Mouse (Mus musculus): Measurements from ENCODE around the gene Armc9. TPM values are rescaled to one million over a fixed set of nuclear protein-coding genes. Genes with fewer than 3 reads are reported as not detected.

Gene Armc9
- polyA plus RNA-seq, 3 experiments from 2014 or later: 4.1 to 12.9 (median 9.0) TPM

DNA sequence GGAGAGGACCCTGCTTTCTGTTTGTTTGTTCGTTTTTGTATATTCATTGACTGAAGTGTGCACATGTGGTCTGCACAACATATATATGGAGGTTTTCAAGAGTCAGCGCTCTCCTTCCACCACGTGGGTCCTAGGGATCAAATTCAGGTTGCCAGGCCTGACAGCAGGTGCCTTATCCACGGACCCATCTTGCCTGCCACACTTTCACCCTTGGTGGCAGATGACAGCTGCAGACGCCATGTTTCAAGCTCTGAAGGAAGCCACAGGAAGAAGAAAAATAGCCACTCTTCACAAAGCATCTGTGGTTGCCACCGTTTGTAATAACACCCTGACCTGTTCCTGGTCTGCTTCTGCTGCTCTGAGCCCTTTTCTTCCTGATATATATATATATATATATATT, 130.7 kb downstream of the Armc9 start:
- no peak for ATAC-seq

DNA sequence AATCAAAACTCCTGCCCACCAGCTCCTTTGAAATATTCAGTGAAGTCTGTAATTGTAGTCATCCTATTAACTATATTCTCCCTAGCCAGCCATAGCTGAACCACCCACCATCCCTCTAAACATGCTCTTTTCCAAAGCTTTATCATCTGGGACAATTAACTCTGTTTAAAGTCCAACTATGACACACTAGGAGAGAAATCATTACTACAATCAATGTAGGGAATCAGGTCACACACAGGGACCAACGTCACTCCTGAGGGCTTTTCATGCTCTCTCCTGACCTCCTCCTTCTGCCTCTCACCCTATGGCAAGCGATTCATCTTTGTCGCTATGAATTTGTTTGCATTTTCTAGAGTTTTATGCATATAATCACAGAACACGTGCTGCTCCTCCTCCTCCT, 132.9 kb downstream of the Armc9 start:
- no peak for ATAC-seq

DNA sequence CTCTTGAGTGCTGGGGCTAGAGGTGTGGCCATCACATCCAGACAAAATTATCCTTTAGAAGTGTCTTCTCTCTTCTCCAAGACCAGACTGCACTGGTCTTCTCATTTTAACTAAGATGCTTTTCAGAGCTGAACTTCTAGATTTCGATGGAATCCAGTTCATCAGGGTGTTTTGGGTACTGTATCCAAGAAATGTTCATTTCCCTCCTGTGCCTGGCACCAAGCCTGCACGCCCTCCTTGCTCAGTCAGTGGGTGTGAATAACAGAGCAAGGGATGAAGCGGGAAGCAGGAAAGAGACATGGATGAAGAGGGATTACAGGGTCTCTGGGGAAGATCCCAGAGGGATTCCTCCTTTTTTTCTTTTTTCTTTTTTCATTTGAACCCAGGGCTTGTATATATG, 135.9 kb downstream of the Armc9 start:
- no peak for ATAC-seq

DNA sequence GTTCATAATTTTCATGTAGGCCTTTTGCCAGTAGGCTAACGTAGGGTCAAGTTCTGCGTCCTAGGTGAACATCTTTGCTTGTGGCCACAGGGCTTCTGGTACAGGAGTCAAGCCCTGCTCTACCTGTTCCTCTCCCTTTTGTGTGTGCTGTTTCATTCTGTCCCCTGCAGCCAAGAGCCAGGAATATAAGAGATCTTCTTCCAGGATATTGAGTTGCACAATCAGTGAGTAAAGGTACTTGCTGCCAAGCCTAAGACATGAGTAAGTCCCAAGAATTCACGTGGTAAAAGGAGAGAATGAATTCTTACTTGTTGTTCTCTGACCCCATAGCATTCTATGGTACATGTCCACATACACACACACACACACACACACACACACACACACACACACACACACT, 138.5 kb downstream of the Armc9 start:
- ATAC-seq: no peak

DNA sequence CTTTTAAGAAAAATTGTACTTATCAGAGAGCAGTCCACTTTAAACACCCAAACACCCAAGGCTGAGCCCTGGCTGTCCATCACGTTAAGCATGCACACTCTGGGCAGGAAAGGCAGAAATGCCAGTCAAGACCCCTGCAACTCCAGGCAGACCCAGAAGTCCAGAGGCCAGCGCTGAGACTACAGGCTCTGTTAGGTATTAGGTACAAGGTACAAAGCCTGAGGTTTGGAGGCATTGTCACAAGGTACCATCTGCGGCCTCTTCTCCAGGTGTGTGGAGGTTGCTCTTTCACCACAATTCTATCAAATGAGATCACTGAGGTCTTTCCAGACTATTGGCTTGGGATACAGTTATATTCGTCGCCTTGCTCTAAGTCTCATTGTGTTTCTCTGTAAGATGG, 139.3 kb downstream of the Armc9 start:
- no peak for ATAC-seq

DNA sequence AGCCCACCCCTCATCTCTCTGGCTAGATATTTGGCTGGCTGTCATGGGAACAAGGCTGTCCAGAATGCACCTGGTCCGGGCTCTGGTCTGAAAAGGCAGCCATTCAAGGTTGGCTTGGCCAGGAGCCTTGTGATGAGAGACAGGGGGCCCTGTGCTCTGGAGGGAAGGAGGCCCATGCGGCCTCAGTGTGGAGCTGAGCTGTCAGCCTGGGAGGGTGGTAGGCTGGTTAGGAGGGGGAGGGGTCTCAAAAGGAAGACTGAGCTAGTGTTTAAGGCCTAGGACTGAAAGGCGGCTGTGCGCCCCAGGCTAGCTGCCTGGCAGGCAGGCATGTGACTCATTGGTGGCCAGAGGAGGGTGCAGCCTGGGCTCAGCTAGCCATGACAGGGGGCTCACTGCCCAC, 139.9 kb downstream of the Armc9 start:
- ATAC-seq: no peak

DNA sequence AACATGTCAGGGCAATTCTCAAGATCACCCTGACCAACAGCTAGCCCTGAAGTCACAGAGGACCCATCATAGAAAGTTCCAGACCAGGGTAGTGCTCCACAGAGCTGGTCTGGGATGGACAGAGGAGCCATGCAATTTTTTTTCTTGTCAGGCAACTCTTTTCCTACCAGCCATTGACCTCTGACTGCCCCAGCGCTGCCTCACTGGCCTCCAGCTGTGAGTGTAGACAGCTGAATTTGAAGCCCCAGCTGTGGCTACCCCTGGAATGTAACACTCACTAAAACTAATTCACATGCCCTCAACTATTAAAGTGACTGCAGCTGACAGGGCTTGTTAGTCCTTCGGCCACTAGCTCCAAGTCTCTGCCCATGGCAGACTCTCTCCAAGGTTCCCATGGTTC, 145.5 kb downstream of the Armc9 start:
- no peak for ATAC-seq

DNA sequence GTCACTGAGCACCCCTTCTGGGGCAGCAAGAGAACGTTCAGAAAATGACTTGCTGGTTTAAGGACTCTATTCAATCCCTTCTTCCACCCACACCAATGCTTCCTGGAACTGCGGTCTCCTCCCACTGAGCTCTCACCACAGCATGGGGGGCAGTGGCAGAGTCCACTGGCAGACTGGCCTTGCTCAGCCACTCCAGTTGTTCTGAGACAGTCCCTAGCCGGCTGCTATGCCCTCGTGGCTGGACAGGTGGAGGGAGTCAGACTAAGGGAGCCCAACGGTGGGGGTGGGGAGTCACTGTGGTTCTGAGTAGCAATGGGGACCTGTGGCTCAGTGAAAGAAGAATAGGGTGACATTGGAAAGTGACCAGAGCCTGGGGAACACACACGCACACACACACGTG, 146.2 kb downstream of the Armc9 start:
- ATAC-seq: no peak

DNA sequence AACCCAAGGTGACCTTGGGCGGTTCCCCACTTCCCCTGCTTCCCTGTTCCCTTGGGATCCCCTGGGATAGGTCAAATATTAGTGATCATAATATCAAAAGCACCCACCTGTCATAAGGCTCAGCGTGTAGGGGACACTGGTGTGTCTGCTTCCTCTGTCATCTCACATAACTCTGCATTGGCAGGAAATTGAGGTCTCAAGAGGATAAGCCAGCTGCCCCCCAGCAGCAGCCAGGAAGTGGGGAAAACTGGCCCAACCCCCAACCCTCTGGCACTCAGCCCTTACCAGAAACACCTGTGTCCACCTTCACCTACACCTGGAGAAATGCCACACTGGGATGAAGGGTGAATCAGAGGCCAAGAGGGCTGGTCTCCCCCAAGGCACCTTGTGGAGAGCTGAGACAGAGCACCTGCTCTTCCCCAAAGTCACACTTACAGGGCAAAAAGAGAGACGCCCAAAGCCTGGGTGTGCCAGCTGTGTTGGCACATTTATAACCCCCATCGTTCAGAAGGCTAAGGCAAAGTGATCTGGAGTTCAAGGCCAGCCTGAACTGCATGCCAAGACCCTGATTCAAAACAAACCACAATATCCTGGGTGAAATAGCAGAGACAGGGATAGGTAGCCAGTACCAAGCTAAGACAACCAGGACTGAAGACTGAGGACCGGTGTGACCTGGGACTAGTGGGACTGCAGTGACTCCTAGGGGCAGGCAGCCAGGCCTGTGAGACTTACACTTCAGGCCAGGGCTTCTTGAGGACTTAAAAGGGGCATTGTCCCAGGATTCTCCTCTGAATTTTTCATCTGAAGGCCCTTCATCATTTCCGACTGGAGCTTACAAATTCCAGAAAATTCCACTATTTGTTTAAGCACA, 146.9 kb downstream of the Armc9 start:
- no peak for ATAC-seq

DNA sequence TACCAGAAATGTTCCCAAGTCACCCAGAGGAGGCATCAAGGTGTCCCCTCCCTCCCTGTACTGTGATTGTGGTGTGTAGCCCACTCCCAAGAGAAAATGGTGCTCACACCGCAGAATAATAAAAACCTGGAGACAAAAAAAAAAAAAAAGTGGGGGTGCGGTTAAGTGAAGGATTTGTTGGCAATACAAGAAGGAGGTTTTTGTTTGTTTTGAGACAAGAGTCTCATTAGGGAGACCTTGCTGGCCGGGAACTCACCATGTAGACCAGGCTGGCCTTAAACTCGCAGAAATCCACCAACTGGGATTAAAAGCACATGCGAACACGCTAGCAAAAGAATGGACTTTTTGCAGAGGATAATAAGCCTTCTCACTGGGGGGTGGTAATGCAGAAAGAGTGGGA, 148.0 kb downstream of the Armc9 start, which contains the start of gene B3gnt7:
B3gnt7 (plus strand) TSS at position 301 of the 400 bp plus-strand sequence.
- no peak for ATAC-seq

DNA sequence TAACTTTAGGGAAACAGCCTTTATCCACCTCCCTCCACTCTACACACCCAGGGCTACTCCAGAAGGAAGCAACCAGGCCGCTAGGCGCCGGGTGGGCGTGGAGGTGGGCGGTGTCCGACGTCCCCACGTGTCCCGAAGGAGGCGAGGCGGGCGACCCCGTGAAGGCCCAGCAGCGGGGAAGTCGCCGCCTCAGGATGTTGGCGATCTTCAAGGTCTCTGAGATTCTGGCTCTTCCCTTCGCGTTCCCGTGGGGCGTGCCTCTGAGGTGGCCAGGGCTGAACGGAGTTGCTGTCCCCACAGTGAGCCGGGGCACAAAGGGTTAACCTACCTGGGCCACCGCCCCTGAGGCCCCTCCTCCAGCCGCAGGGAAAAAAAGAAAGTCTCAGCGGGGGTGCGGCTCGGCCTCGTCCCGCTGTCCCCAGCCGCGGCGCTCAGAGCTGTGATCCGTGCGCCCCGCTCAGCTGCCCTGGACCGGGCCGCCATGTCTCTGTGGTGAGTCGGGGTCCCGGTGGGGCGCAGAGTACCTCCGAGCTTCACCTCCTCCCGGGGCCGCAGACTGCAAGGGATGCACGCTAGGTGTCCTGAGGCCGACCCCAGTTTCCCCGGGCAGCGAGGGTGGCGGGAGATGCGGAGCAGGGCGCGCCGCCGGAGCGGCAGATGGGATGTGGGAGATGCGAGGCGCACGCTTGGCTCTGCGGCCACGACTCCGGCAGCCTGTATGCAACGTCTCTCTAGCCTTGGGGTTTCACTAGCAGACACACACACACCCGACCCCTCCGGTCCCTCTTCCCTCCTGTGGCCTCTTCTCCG, 148.7 kb downstream of the Armc9 start:
- no peak for ATAC-seq

DNA sequence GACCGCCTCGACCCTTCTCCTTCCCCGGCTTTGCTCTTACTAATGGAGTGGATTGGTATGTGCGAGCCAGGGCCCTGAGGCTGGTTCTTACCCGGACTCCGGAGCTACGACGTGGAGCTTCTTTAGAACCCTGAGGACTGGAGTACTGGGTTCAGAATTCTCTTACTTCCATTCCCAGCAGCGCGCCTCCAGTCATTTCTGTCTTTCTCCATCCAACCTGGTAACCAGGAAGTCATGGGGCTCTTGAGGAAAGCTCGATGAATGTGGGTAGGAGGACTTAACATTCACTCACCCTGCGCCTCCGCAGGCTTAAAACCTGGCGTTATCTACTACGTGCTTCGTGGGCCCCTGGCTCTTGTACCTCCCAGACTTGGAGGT, 149.3 kb downstream of the Armc9 start:
- no peak for ATAC-seq

DNA sequence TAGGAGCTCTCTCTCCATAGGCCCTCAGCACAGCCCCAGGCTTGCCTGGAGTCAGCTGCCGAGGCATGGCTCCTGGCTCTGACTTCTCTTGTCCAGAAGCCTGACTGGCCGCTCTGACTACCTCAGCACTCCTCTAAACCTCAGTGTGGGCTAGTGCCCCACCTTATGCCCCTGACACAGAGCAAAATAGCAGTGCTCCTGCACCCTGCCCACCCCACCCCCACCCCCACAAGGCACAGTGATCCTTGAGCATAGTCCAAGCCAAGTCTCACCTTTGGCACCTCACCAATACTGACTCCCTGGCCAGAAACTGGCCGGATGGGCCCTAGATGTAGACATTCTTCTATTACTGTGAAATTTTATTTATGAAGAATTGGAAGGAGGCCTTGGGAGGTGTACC, 152.1 kb downstream of the Armc9 start:
- ATAC-seq: no peak

DNA sequence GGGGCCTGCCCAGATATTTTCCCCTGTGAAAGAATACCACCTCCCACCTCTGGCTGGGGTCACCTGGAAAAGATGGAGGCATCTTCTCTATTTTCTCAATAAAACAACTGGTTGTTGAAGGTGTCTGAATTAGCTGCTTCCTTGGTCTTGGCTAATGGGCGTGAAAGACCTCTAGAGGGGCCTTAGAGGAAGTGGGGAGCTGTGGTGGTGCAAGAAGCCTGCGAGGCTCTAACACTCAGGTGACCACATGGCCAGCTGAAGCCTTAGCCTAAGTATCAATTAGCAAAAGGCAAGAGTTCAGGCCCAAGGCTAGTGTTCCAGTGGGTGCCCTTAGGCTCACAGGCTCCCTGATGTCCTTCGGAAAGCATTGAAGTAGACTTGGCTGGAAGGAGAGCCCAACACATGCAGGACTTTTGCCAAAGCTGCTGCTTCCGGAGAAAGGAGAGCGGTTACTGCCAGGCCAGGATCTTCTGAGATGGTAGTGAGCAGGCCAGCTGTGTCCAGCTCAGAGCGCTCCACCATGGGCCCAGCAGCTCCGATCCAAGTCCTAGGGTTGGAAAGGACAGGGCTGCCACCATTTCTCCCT, 152.7 kb downstream of the Armc9 start:
- ATAC-seq: no peak

DNA sequence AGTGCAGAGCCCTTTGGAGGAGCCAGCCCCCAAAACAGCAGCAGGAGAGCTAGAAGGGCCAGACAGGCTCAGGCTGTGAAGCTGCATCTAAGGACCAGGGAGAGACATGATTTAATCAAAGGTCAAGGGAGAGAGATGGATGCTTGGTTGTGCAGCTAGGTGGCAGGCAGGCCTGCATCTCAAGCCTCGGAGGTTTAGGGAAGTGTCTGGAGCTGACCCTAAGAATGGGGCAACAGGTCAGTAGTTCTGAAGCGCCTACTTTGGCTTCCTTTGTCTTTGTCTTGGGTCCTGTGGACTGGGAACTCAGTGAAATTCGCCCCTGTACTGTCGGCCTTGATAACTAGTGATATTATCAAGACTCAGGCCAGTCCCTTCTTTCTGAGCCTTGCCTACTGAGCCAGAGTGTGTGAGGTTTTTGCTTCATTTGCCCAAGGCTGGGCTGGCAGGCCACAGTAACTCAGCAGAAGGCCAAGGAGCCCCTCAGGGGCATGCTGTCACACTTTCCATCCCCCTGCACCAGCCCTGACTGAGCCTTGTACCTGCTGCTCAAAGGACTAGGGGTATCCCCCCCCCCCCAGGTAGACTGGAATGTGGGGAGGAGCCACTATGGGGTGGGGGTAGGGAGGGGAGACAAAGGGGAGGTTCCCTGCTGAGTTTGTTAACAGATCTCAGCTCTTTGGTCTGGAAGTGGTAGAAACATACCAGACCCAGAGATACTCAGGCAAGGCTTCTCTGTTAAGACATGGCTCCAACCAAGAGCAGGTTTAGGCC, 153.5 kb downstream of the Armc9 start:
- ATAC-seq: no peak

DNA sequence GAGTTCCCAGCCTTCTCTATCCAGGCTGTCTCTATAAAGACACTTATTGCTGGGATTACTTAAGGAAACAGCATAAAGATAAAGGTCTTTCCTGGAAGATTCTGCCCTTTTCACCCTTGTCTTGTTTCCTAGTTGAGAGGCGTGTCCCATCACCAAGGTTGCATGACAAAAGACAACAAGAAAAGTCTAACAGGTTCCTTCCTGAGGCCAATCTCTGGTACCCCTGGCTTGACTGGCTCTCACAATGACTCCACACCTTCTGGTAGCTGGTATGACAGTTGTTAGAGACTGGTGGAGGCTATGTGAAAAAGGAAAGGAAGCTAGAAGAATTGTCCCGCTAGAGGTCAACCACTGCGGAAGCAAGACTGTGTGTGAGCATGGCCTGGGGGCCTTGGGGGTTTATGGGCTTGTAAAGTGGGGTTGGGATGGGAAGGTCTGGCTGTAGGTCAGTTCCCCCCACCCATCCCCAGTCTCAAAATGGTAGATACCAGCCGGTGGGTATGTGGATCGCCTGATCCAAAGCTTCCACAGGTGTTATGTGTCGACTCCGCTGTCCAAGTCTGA, 154.8 kb downstream of the Armc9 start:
- no peak for ATAC-seq

DNA sequence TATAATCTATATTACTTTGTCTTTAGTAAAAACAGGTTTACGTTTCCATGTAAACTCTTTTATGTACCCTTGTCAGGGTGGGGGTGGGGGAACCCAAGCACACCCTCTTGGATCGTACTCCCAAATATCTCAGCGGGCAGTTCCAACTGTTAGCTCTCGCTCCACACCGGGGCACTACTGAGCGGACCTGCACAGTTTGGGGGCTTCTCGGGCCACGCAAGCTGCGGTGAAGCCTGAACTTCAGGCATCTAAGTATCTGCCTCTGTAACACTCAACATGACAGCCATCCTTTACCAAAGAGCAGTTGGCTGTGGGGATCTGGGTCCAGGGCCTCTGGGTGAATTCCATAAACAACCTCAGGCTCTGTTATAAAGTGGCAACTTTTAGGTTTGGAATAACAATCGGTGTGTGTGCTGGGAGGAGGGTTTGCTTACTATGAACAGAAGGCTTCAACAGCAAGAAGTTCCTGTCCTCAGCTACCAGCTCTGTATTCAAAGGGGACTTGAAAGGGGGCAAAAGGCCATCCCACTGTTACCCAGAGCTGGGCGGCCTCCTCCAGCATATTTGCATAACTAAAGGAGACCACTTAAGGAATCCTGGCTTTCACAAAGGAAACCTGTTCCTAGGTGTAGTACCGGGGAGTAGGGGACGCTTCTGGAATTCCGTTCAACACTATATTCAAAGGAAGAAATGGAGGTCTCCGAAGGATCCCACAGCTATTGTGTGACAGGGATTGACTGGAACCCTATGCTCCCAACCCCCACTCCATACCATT, 156.1 kb downstream of the Armc9 start:
- ATAC-seq: no peak

DNA sequence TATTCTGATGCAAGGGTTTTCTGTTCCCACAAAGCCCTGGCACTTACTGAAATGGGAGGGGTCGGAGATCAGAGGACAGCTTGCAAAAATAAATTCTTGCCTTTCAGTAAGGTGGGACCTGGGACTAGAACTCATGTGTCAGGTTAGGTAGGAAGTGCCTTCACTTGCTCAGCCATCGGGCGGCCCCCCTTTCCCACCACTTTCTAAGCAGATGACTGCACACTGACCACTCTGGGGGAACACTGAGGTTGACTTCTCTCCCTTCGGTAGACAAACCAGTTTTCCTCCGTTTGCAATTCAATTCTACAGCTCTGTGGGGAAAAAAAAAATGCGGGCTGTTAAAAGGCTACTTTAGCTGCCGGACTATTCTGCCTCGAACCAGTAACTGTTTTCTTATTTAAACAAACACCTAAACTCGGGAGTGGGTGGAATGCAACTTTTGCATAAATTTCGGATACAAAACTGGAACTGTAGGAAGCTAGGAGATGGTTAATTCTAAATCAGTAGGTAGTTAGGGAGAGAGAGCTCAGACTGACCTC, 157.0 kb downstream of the Armc9 start:
- no peak for ATAC-seq

DNA sequence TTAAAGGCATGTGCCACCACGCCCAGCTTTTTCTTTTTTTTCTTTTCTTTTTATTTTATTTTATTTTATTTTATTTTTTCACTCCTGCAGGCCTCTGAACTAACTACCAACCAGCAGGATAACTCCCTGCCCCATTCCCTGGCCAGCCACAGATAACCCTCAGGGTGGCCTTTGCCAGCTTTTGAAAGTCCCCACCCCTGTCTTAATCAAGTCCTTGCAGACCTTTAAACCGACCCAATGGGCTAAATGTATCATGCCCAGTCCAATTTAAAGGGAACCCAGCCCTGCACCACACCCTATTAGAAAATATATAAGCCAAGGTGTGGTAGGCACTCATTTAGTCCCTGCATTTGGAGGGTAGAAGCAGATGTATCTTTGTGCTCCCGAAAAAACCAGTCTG, 157.7 kb downstream of the Armc9 start:
- no peak for ATAC-seq

DNA sequence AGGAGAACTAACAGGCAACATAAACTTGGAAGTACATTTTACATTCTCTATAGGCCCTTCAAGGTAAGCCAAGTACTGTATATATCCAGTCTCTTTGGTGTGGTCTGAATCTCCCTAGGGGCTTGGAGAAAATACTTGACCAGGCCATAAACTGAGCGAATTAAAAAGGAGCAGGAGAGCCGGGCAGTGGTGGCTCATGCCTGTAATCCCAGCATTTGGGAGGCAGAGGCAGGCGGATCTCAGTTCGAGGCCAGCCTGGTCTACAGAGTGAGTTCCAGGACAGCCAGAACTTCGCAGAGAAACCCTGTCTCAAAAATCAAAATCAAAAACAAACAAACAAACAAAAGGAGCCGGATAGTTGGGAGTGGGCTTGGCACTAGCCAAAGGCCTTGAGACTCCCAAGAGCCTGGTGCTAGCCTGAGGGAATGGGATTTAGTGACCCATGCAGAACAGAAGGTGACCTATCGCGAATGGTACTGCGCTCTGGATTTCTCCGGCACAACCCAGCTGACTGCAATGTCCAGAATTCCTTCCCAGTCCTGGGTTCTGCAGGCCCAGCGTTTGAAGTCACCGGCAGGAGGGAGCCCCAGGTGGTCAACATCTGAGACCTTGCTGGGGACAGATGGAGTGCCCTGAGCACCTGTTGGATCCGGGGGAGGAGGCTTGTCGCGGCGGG, 158.7 kb downstream of the Armc9 start:
- ATAC-seq: no peak

DNA sequence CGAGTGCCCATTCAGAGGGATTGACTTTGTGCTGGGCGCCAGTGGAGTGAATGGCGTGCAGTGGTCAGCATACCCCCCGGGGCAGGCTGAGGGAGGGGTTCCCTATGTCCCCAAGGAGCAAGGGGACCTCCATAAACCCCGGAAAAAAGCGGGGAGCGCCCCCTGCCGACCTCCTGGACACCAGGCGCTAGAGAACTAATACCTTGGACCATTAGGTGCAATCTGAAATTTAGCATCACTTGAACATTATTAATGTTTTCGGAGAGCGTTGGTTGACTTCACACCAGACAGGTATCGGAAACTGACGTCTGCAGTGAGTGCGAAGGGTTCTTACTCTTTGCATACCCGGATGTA, 159.2 kb downstream of the Armc9 start:
- no peak for ATAC-seq

Measured in inflammation-experienced regulatory T-cells, adult 6 months (primary cell).